Mouse (Mus musculus) MEL (cell line): ENCODE results near the gene Phykpl. TPM values are rescaled to one million over a fixed set of nuclear protein-coding genes. Genes with fewer than 3 reads are reported as not detected.

Source experiments
- DNase-seq: peaks from one replicate; pipeline ENCODE4 v3.0.0; 2011; ENCODE audit warnings: low read depth, low spot score
- H3K27ac ChIP-seq: 2 replicates; pipeline ENCODE4 v1.5.1; 2012; ENCODE audit warnings: low read depth, mild to moderate bottlenecking, control low read depth, low read length, moderate library complexity; ENCODE audit not compliant: control insufficient read depth
- H3K27me3 ChIP-seq, 2 experiments: fragments of 150-350 bp in 1 of 2; sonication (generic) in 1 of 2; 2 replicates each; pipeline ENCODE4 v1.6.1; 2012; ENCODE audit warnings: low read length in 2 of 2, mild to moderate bottlenecking in 2 of 2, improper control_type of control experiment in 1 of 2, moderate library complexity in 1 of 2; ENCODE audit not compliant: insufficient read depth in 2 of 2, control insufficient read depth in 1 of 2
- H3K36me3 ChIP-seq, 2 experiments: 2 replicates each; pipeline ENCODE4 v1.6.1; 2012 to 2014; ENCODE audit warnings: low read length in 2 of 2, improper control_type of control experiment in 1 of 2, inconsistent platforms in 1 of 2, mild to moderate bottlenecking in 1 of 2; ENCODE audit not compliant: insufficient read depth in 2 of 2, control insufficient read depth in 1 of 2
- H3K4me1 ChIP-seq, 2 experiments: fragments of 150-350 bp in 1 of 2; sonication (generic) in 1 of 2; 2 replicates each; pipeline ENCODE4 v1.6.1; 2012; ENCODE audit warnings: low read length in 2 of 2, improper control_type of control experiment in 1 of 2, mild to moderate bottlenecking in 1 of 2; ENCODE audit not compliant: insufficient read depth in 2 of 2, control insufficient read depth in 1 of 2
- H3K4me3 ChIP-seq, 2 experiments: fragments of 150-350 bp in 1 of 2; sonication (generic) in 1 of 2; 2 replicates each; pipeline ENCODE4 v1.5.1; 2012; ENCODE audit warnings: low read depth in 2 of 2, low read length in 2 of 2, mild to moderate bottlenecking in 2 of 2, moderate library complexity in 2 of 2, control low read depth in 1 of 2, improper control_type of control experiment in 1 of 2; ENCODE audit not compliant: control insufficient read depth in 1 of 2, insufficient read depth in 1 of 2
- H3K79me2 ChIP-seq: 2 replicates; pipeline ENCODE4 v1.6.1; 2012; ENCODE audit warnings: mild to moderate bottlenecking, low read length, moderate library complexity; ENCODE audit not compliant: control insufficient read depth, poor library complexity, insufficient read depth
- H3K9ac ChIP-seq: 2 replicates; pipeline ENCODE4 v1.6.1; 2012; ENCODE audit warnings: low read depth, mild to moderate bottlenecking, control low read depth, low read length, moderate library complexity; ENCODE audit not compliant: control insufficient read depth, poor library complexity, severe bottlenecking
- H3K9me3 ChIP-seq: fragments of 150-350 bp; sonication (generic); replicated peaks from 2 replicates; pipeline ENCODE4 v1.6.1; 2012; ENCODE audit warnings: mild to moderate bottlenecking, low read length, improper control_type of control experiment, moderate library complexity; ENCODE audit not compliant: insufficient read depth
- BHLHE40 ChIP-seq: IDR thresholded peaks from 2 replicates; pipeline ENCODE4 v1.6.1; 2012; ENCODE audit warnings: low read depth, mild to moderate bottlenecking, inconsistent platforms, low read length, improper control_type of control experiment, borderline replicate concordance
- CHD1 ChIP-seq: IDR thresholded peaks from 2 replicates; pipeline ENCODE4 v1.6.1; 2012; ENCODE audit warnings: low read depth, mild to moderate bottlenecking, inconsistent platforms, low read length, improper control_type of control experiment
- CTCF ChIP-seq, 3 experiments: IDR thresholded peaks in 2 of 3; conservative IDR thresholded peaks in 1 of 3; 2 replicates each; pipeline ENCODE4 v1.5.1; 2011 to 2012; ENCODE audit warnings: low read length in 3 of 3, low read depth in 2 of 3, mild to moderate bottlenecking in 2 of 3, improper control_type of control experiment in 1 of 3, inconsistent platforms in 1 of 3, mixed read lengths in 1 of 3, moderate library complexity in 1 of 3; ENCODE audit not compliant: control insufficient read depth in 1 of 3, insufficient read depth in 1 of 3, poor library complexity in 1 of 3, severe bottlenecking in 1 of 3
- E2F4 ChIP-seq: IDR thresholded peaks from 2 replicates; pipeline ENCODE4 v1.6.1; 2011; ENCODE audit warnings: low read depth, low read length, improper control_type of control experiment, borderline replicate concordance
- ELF1 ChIP-seq: IDR thresholded peaks from 2 replicates; pipeline ENCODE4 v1.6.1; 2014; ENCODE audit warnings: low read depth, mild to moderate bottlenecking, inconsistent platforms, low read length, improper control_type of control experiment, moderate library complexity
- EP300 ChIP-seq, 2 experiments: IDR thresholded peaks; 2 replicates each; pipeline ENCODE4 v1.6.1; 2011; ENCODE audit warnings: improper control_type of control experiment in 2 of 2, low read length in 2 of 2, low read depth in 1 of 2, mild to moderate bottlenecking in 1 of 2
- HCFC1 ChIP-seq: IDR thresholded peaks from 2 replicates; pipeline ENCODE4 v1.6.1; 2012; ENCODE audit warnings: low read depth, mild to moderate bottlenecking, inconsistent platforms, low read length, improper control_type of control experiment, moderate library complexity
- JUND ChIP-seq: IDR thresholded peaks from 2 replicates; pipeline ENCODE4 v1.6.1; 2011; ENCODE audit warnings: low read depth, mild to moderate bottlenecking, improper control_type of control experiment, low read length
- KAT2A ChIP-seq: conservative IDR thresholded peaks from 2 replicates; pipeline ENCODE4 v1.6.1; 2012; ENCODE audit warnings: low read depth, low read length, improper control_type of control experiment, inconsistent platforms
- MAZ ChIP-seq: IDR thresholded peaks from 2 replicates; pipeline ENCODE4 v1.6.1; 2012; ENCODE audit warnings: low read depth, mild to moderate bottlenecking, inconsistent platforms, low read length, improper control_type of control experiment
- MXI1 ChIP-seq: IDR thresholded peaks from 2 replicates; pipeline ENCODE4 v1.6.1; 2011; ENCODE audit warnings: mild to moderate bottlenecking, low read depth, low read length, improper control_type of control experiment
- MYB ChIP-seq: IDR thresholded peaks from 2 replicates; pipeline ENCODE4 v1.6.1; 2011; ENCODE audit warnings: mild to moderate bottlenecking, low read depth, low read length, improper control_type of control experiment
- NRF1 ChIP-seq: IDR thresholded peaks from 2 replicates; pipeline ENCODE4 v1.6.1; 2014; ENCODE audit warnings: low read depth, mild to moderate bottlenecking, inconsistent platforms, low read length, improper control_type of control experiment, moderate library complexity; ENCODE audit not compliant: poor library complexity, insufficient read depth, severe bottlenecking
- POLR2A ChIP-seq, 2 experiments: IDR thresholded peaks; 2 replicates each; pipeline ENCODE4 v1.6.1; 2011 to 2012; ENCODE audit warnings: low read length in 2 of 2, mild to moderate bottlenecking in 2 of 2, control low read depth in 1 of 2, improper control_type of control experiment in 1 of 2, low read depth in 1 of 2, moderate library complexity in 1 of 2; ENCODE audit not compliant: control insufficient read depth in 1 of 2, insufficient read depth in 1 of 2, poor library complexity in 1 of 2
- POLR2AphosphoS2 ChIP-seq: IDR thresholded peaks from 2 replicates; pipeline ENCODE4 v1.6.1; 2011; ENCODE audit warnings: low read length, improper control_type of control experiment
- POLR2AphosphoS5 ChIP-seq: IDR thresholded peaks from 2 replicates; pipeline ENCODE4 v1.6.1; 2012; ENCODE audit warnings: low read depth, borderline replicate concordance, mild to moderate bottlenecking, inconsistent platforms, low read length, moderate library complexity, mixed read lengths
- RAD21 ChIP-seq: IDR thresholded peaks from 2 replicates; pipeline ENCODE4 v1.6.1; 2011; ENCODE audit warnings: mild to moderate bottlenecking, low read depth, low read length, improper control_type of control experiment
- SIN3A ChIP-seq: IDR thresholded peaks from 2 replicates; pipeline ENCODE4 v1.6.1; 2012; ENCODE audit warnings: low read length, improper control_type of control experiment, inconsistent platforms
- SMC3 ChIP-seq: IDR thresholded peaks from 2 replicates; pipeline ENCODE4 v1.6.1; 2011; ENCODE audit warnings: low read depth, low read length, improper control_type of control experiment
- TBP ChIP-seq: IDR thresholded peaks from 2 replicates; pipeline ENCODE4 v1.8.0; 2011; ENCODE audit warnings: low read depth, low read length, improper control_type of control experiment
- TCF12 ChIP-seq: IDR thresholded peaks from 2 replicates; pipeline ENCODE4 v1.6.1; 2014; ENCODE audit warnings: low read depth, mild to moderate bottlenecking, inconsistent platforms, low read length, improper control_type of control experiment, moderate library complexity
- UBTF ChIP-seq: IDR thresholded peaks from 2 replicates; pipeline ENCODE4 v1.6.1; 2012; ENCODE audit warnings: low read depth, mild to moderate bottlenecking, inconsistent platforms, low read length, improper control_type of control experiment, moderate library complexity, borderline replicate concordance; ENCODE audit not compliant: insufficient read depth
- USF1 ChIP-seq: IDR thresholded peaks from 2 replicates; pipeline ENCODE4 v1.6.1; 2014; ENCODE audit warnings: low read depth, mild to moderate bottlenecking, inconsistent platforms, low read length, improper control_type of control experiment, moderate library complexity
- ZC3H11A ChIP-seq: IDR thresholded peaks from 2 replicates; pipeline ENCODE4 v1.6.1; 2012; ENCODE audit warnings: low read depth, mild to moderate bottlenecking, inconsistent platforms, low read length, improper control_type of control experiment
- ZNF384 ChIP-seq: IDR thresholded peaks from 2 replicates; pipeline ENCODE4 v1.6.1; 2012; ENCODE audit warnings: low read depth, mild to moderate bottlenecking, inconsistent platforms, low read length, improper control_type of control experiment
- polyA plus RNA-seq, 2 experiments: library from polyadenylated mRNA; stranded (reverse) in 1 of 2; unstranded in 1 of 2; fragments of >175 nt in 1 of 2; fragments of >200 nt in 1 of 2; gene quantifications; 2 replicates each; pipeline versions ENCODE4 v1.2.1 to v1.2.4; 2012; ENCODE audit warnings: low replicate concordance in 2 of 2, low read depth in 1 of 2; ENCODE audit not compliant: insufficient read length in 2 of 2, insufficient read depth in 1 of 2, missing spikeins in 1 of 2
- total RNA-seq: library from RNA; depleted of rRNA; stranded (reverse); fragments of 300-350 nt; gene quantifications from 2 replicates; pipeline ENCODE4 v1.2.3, GENCODE M21; 2012

Phykpl gene
- total and polyA plus RNA-seq, 3 experiments, result 22.7 to 23.0 TPM; not detected in 1

GRCm38 (mm10) chr11:51635525-51636322 is 51.2 kb downstream of the Phykpl start, which contains the start of gene Rmnd5b (continued):
- peak; percentile 66; the same call in 1 of the 2 replicates for TF ChIP-seq TCF12
- TF ChIP-seq JUND, result no peak
- no peak for TF ChIP-seq POLR2AphosphoS5
- TF ChIP-seq ELF1, result peak; percentile 79
- TF ChIP-seq BHLHE40, result peak; percentile 67; the same call in 1 of the 2 replicates
- peak; percentile 49 for TF ChIP-seq USF1
- 0 out of 2 replicates have a peak, but pooled peaks have one; percentile 47 for TF ChIP-seq E2F4
- TF ChIP-seq SMC3, result peak; percentile 15; the same call in 1 of the 2 replicates
- TF ChIP-seq KAT2A, result no peak; the same call in 1 of the 2 replicates
- peak; percentile 82 for TF ChIP-seq SIN3A
- no peak for TF ChIP-seq MYB
- peak; percentile 86 for TF ChIP-seq POLR2AphosphoS2
- no peak for TF ChIP-seq ZC3H11A
- TF ChIP-seq ZNF384, result peak; percentile 7; the same call in 1 of the 2 replicates
- peak in 1 of 2 experiments; percentile 75; a peak in 3 of 4 replicates for TF ChIP-seq POLR2A (IDR thresholded peaks at IDR 0.05; ENCODE audit: control insufficient read depth in 1 of 2, insufficient read depth in 1 of 2, low read depth in 1 of 2, low read length in 2 of 2, poor library complexity in 1 of 2)
- peak; percentile 80; the same call in 1 of the 2 replicates for TF ChIP-seq UBTF
- peak; percentile 82 for TF ChIP-seq MXI1
- peak; percentile 79 for TF ChIP-seq NRF1

- peak overlapping the region; percentile 69 to 84 for H3K4me3 ChIP-seq
- peak overlapping the region; percentile 83 for H3K9ac ChIP-seq
- H3K36me3 ChIP-seq, result peaks cover 0 to 34% of the 10 kb centered on the region in 2 experiments; a peak in 2 of 4 replicates
- peaks cover 7 to 40% of the 10 kb centered on the region in 2 experiments for H3K4me1 ChIP-seq
- TF ChIP-seq HCFC1 (no peak), POLR2A (IDR thresholded peaks at IDR 0.05; ENCODE audit: control insufficient read depth in 1 of 2, insufficient read depth in 1 of 2, low read depth in 1 of 2, low read length in 2 of 2, poor library complexity in 1 of 2) (no peak), CHD1 (peak; percentile 87), EP300 (IDR thresholded peaks at IDR 0.05; ENCODE audit: low read depth in 1 of 2, low read length in 2 of 2) (no peak), ZC3H11A (no peak), RAD21 (peak; percentile 13), CTCF (IDR thresholded peaks at IDR 0.05 in 2 of 3, conservative IDR thresholded peaks at IDR 0.05 in 1 of 3; ENCODE audit: control insufficient read depth in 1 of 3, insufficient read depth in 1 of 3, low read depth in 2 of 3, low read length in 3 of 3, poor library complexity in 1 of 3, severe bottlenecking in 1 of 3) (peak; percentile 58 to 85 (median 67)), TBP (peak; percentile 61; the same call in 1 of the 2 replicates), MAZ (no peak), MYB (no peak)
- no peaks in the 10 kb centered on the region for H3K9me3 ChIP-seq
- H3K79me2 ChIP-seq, result peaks cover 27% of the 10 kb centered on the region
- peak overlapping the region; percentile 92 for H3K27ac ChIP-seq
- peak; percentile 95 for DNase-seq
- no peaks in the 10 kb centered on the region for H3K27me3 ChIP-seq
Measured at GRCm38 (mm10) chr11:51636323-51636684, 51.7 kb downstream of the Phykpl start.
